ENCODE assay signal across 14 mouse cellular contexts in the genomic region with DNA sequence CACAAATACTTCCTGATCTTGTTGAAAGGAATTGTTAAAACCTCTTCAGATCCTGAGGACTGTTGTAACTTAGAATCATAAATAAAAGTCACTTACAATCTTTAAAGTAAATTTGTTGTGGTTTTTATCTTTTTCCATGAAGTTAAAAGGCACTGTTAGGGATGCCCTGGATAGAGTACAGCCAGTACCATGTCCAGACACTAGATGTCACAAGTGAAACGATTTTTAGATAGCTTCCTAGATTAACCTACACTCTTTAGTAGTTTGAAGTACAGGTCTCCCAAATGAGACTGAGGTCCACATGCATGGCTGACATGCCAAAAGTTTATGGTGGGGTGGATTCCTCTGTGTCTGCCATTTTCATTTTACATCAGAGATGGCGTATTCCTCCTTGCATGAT. TPM values are rescaled to one million over a fixed set of nuclear protein-coding genes. Genes with fewer than 3 reads are reported as not detected.
DNase-seq lines count a peak whose midpoint lies in the region; ATAC-seq and TF ChIP-seq lines count a peak whose summit lies in the region.
"Had no signal": no experiment of that assay in that cellular context is flagged by ENCODE, and none has a peak within 500 bp of the region (broad histone marks: within the 10 kb centered on the region; RNA-seq: fewer than 3 reads in every experiment).

No protein-coding gene starts in this region.

- H3K9me3 ChIP-seq in hindbrain, postnatal 0 days (ENCODE audit: low read length) = no peaks in the 10 kb centered on the region
- H3K9me3 ChIP-seq in hindbrain, embryonic 10.5 days = no peaks in the 10 kb centered on the region
- H3K9me3 ChIP-seq: neural tube, embryonic 12.5 days; stomach, embryonic 15.5 days had no signal

- H3K4me2 ChIP-seq in hindbrain, postnatal 0 days (ENCODE audit: low read depth, low read length) = no peak overlapping the region
- H3K4me2 ChIP-seq: neural tube, embryonic 12.5 days; stomach, embryonic 15.5 days had no signal

- H3K27ac ChIP-seq in hindbrain, postnatal 0 days = no peak overlapping the region
- H3K27ac ChIP-seq in hindbrain, embryonic 10.5 days = no peak overlapping the region
- H3K27ac ChIP-seq: neural tube, embryonic 12.5 days; stomach, embryonic 15.5 days had no signal

- peak; percentile 52 for TF ChIP-seq CTCF in hindbrain, postnatal 0 days (IDR thresholded peaks at IDR 0.05; ENCODE audit: low read depth)

- H3K4me3 ChIP-seq in hindbrain, postnatal 0 days (ENCODE audit: low read length) = no peak overlapping the region
- no peak overlapping the region for H3K4me3 ChIP-seq in hindbrain, embryonic 10.5 days
- H3K4me3 ChIP-seq: neural tube, embryonic 12.5 days; stomach, embryonic 15.5 days had no signal

- H3K9ac ChIP-seq in hindbrain, postnatal 0 days (replicated peaks; ENCODE audit: low read length) = no peak overlapping the region
- H3K9ac ChIP-seq: neural tube, embryonic 12.5 days; stomach, embryonic 15.5 days had no signal

- 53% methylated on average over 2 of the region's 2 CpGs for WGBS in hindbrain, postnatal 0 days
- WGBS in hindbrain, embryonic 10.5 days = 56% methylated on average over 2 of the region's 2 CpGs

- DNase-seq in hindbrain, postnatal 0 days (ENCODE audit: low spot score) = peak; percentile 40
- DNase-seq in hindbrain, embryonic 10.5 days (ENCODE audit: low spot score) = no peak
- DNase-seq in thymus, postnatal 0 days (ENCODE audit: low spot score) = peak; percentile 55
- DNase-seq in thymus, adult 18-20 months = no peak
- DNase-seq in ZHBTc4 (ENCODE audit: low read depth, low spot score) = peak; percentile 36
- DNase-seq in right cerebral cortex, adult 18-20 months = no peak
- DNase-seq in cerebellum, postnatal 25 days = no peak
- DNase-seq: cerebellum, postnatal 36 days; gastrocnemius, postnatal 36 days; kidney, adult 18-20 months; liver; right cerebral cortex, postnatal 14 days had no signal

- peaks cover 5% of the 10 kb centered on the region; the same call in 1 of the 2 replicates for H3K4me1 ChIP-seq in hindbrain, postnatal 0 days (ENCODE audit: insufficient read depth, low read length)
- peaks cover 19% of the 10 kb centered on the region for H3K4me1 ChIP-seq in hindbrain, embryonic 10.5 days (replicated peaks)

- no peak for ATAC-seq in hindbrain, postnatal 0 days

- no peaks in the 10 kb centered on the region for H3K36me3 ChIP-seq in hindbrain, postnatal 0 days (ENCODE audit: insufficient read depth, low read length)
- H3K36me3 ChIP-seq in hindbrain, embryonic 10.5 days = no peaks in the 10 kb centered on the region
- H3K36me3 ChIP-seq: neural tube, embryonic 12.5 days; stomach, embryonic 15.5 days had no signal

- H3K27me3 ChIP-seq in hindbrain, postnatal 0 days (ENCODE audit: insufficient read depth, low read length) = no peaks in the 10 kb centered on the region
- H3K27me3 ChIP-seq in hindbrain, embryonic 10.5 days (ENCODE audit: insufficient read depth, poor library complexity, severe bottlenecking) = no peaks in the 10 kb centered on the region
- H3K27me3 ChIP-seq: neural tube, embryonic 12.5 days; stomach, embryonic 15.5 days had no signal

RNA-seq across cellular contexts. Expression of a gene that starts 2.8 kb away (rescaled TPM):
- 0.61 and 1.6 TPM in 2 replicates for total RNA-seq in hindbrain, postnatal 0 days (2014; rRNA removed)
- 2.0 and 2.4 TPM in 2 replicates for polyA plus RNA-seq in hindbrain, postnatal 0 days (2015; fragmentation: Nextera tagmentation; extraction: Ambion mirVana)
- 22.5 and 28.1 TPM in 2 replicates for polyA plus RNA-seq in hindbrain, embryonic 10.5 days (2016; fragmentation: Nextera tagmentation; extraction: Ambion mirVana)
- polyA plus RNA-seq in thymus, postnatal 0 days (2015; fragmentation: Nextera tagmentation; extraction: Ambion mirVana) = 21.1 and 23.3 TPM in 2 replicates

RNA-seq across cellular contexts. Expression of a gene that starts 52.6 kb away (rescaled TPM):
- 0.93 and 1.0 TPM in 2 replicates for total RNA-seq in hindbrain, postnatal 0 days (2014; rRNA removed)
- 0.67 and 1.4 TPM in 2 replicates for polyA plus RNA-seq in hindbrain, postnatal 0 days (2015; fragmentation: Nextera tagmentation; extraction: Ambion mirVana)
- 0.52 and 0.57 TPM in 2 replicates for polyA plus RNA-seq in hindbrain, embryonic 10.5 days (2016; fragmentation: Nextera tagmentation; extraction: Ambion mirVana)
- 47.7 and 56.7 TPM in 2 replicates for polyA plus RNA-seq in thymus, postnatal 0 days (2015; fragmentation: Nextera tagmentation; extraction: Ambion mirVana)

Comparison
In these comparisons a context has a peak if more than half of its experiments do, and no peak if none do; other contexts are left out.
1. DNase-seq: peak in hindbrain, postnatal 0 days (single experiment), thymus, postnatal 0 days (single experiment) and ZHBTc4 (single experiment); none in hindbrain, embryonic 10.5 days (single experiment), thymus, adult 18-20 months (0 of 2), right cerebral cortex, adult 18-20 months (single experiment) and cerebellum, postnatal 25 days (0 of 2).
2. RNA of a gene that starts 52.6 kb away (polyA plus RNA-seq): 47.7 to 56.7 TPM in thymus, postnatal 0 days; 0.67 to 1.4 TPM in hindbrain, postnatal 0 days and 0.52 to 0.57 TPM in hindbrain, embryonic 10.5 days; every median in the first group is over 10 times any median in the second.